Mouse (Mus musculus): ENCODE measurements around the gene Pitpna.

- TF ChIP-seq MAFK (IDR thresholded peaks at IDR 0.05; ENCODE audit: borderline replicate concordance, low read depth, low read length) (no peak), GATA1 (IDR thresholded peaks at IDR 0.05; ENCODE audit: low read depth, low read length) (no peak)
These were observed 26.9 kb downstream of the Pitpna start for GRCm38 (mm10) chr11:75614769-75615168.

Measured in MEL (cell line).